Mouse (Mus musculus) forebrain, embryonic 10.5 days (tissue): ENCODE results near the gene Eef2k. TPM values are rescaled to one million over a fixed set of nuclear protein-coding genes. Genes with fewer than 3 reads are reported as not detected.
"Not testable (repeated sequence)": the region's sequence is repeated elsewhere in the genome, so short reads cannot be mapped to it uniquely, and the experiment has no call there.

Experiments used
- DNase-seq: peaks from one replicate; pipeline ENCODE4 v3.0.0-alpha.2; 2017; ENCODE audit warnings: low spot score; ENCODE audit errors: extremely low spot score
- H3K27ac ChIP-seq: fragments of 300-500 bp; sonication (generic); 2 replicates; pipeline ENCODE4 v1.5.1; 2016; ENCODE audit warnings: mild to moderate bottlenecking
- H3K27me3 ChIP-seq: fragments of 300-500 bp; sonication (generic); 2 replicates; pipeline ENCODE4 v1.6.1; 2016; ENCODE audit warnings: mild to moderate bottlenecking; ENCODE audit not compliant: poor library complexity, severe bottlenecking
- H3K36me3 ChIP-seq: fragments of 300-500 bp; sonication (generic); replicated peaks from 2 replicates; pipeline ENCODE4 v1.6.1; 2016; ENCODE audit warnings: mild to moderate bottlenecking, moderate library complexity
- H3K4me1 ChIP-seq: fragments of 300-500 bp; sonication (generic); 2 replicates; pipeline ENCODE4 v1.6.1; 2016
- H3K4me3 ChIP-seq: fragments of 300-500 bp; sonication (generic); 2 replicates; pipeline ENCODE4 v1.5.1; 2016; ENCODE audit warnings: mild to moderate bottlenecking, moderate library complexity
- H3K9me3 ChIP-seq: fragments of 300-500 bp; sonication (generic); 2 replicates; pipeline ENCODE4 v1.6.1; 2016; ENCODE audit warnings: mild to moderate bottlenecking, moderate library complexity
- WGBS: fragments of 180-500 bp; shearing (Covaris S2); methylation state at CpG from one replicate; pipeline ENCODE4 v1.1.7; 2016; 5-methylcytosine and 5-hydroxymethylcytosine counted together
- polyA plus RNA-seq: library from polyadenylated mRNA; unstranded; fragments of >200 nt; fragmentation: Nextera tagmentation; extraction: Ambion mirVana; gene quantifications from 2 replicates; pipeline ENCODE4 v1.2.1, GENCODE M21; 2016

Eef2k gene
- polyA plus RNA-seq, 1 experiment from 2014 or later, result 30.1 TPM

DNA sequence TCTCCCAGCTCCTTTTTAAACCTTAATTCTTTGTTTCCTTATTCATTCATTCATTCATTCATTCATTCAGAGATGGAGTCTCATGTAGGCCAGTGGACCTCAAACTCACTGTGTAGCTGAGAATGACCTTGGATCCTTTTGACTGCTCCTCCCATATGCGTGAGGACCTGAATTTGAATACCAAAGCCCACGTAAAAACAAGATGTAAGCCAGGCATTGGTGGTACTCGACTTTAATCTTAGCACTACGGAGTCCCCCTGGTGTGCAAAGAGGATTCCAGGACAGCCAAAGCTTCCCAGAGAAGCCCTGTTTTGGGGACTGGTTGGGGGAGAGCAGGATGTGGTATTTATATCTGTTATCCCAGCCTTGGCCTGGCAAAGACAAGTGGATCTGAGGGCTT is 57.6 kb downstream of the Eef2k start:
- Histone ChIP-seq H3K4me1 (peaks cover 13% of the 10 kb centered on the region), H3K27ac (no peak overlapping the region), H3K4me3 (no peak overlapping the region), H3K9me3 (no peaks in the 10 kb centered on the region), H3K27me3 (no peaks in the 10 kb centered on the region), H3K36me3 (peaks cover 18% of the 10 kb centered on the region)
- WGBS, result 63% methylated on average over 4 of the region's 4 CpGs
- DNase-seq, result no peak

DNA sequence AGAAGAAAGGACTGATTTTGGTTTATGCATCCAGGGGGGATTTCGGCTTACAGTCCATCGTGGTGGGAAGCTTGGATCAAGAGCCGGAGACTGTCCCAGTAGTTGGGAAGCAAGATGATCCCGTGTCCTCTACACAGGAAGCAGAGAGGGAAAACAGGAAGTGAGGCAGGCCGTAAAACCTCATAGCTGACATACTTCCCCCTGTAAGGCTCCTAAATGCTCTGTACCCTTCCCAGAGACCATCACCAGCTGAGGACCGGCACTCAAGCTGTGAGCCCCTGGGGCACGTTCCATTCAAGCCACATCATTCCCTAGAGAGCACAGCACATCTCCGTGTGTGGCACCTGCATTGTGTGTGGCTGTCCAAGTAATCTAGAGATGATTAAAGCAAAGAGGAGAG is 59.1 kb downstream of the Eef2k start:
- Histone ChIP-seq H3K4me1 (peaks cover 13% of the 10 kb centered on the region), H3K27me3 (no peaks in the 10 kb centered on the region), H3K36me3 (peaks cover 18% of the 10 kb centered on the region), H3K27ac (no peak overlapping the region), H3K4me3 (no peak overlapping the region), H3K9me3 (no peaks in the 10 kb centered on the region)
- DNase-seq, result no peak
- 56% methylated on average over 8 of the region's 8 CpGs for WGBS

GRCm38 (mm10) chr7:120902931-120903330 is 60.3 kb downstream of the Eef2k start:
- no peak overlapping the region for H3K4me3 ChIP-seq
- peaks cover 18% of the 10 kb centered on the region for H3K36me3 ChIP-seq
- peaks cover 13% of the 10 kb centered on the region for H3K4me1 ChIP-seq
- H3K9me3 ChIP-seq, result no peaks in the 10 kb centered on the region
- H3K27ac ChIP-seq, result no peak overlapping the region
- H3K27me3 ChIP-seq, result no peaks in the 10 kb centered on the region
- WGBS, result 69% methylated on average over 3 of the region's 3 CpGs
- no peak for DNase-seq

GRCm38 (mm10) chr7:120910172-120910571 is 67.5 kb downstream of the Eef2k start:
- H3K4me1 ChIP-seq, DNase-seq: not testable (repeated sequence)
- 68% methylated on average over 3 of the region's 3 CpGs for WGBS

DNA sequence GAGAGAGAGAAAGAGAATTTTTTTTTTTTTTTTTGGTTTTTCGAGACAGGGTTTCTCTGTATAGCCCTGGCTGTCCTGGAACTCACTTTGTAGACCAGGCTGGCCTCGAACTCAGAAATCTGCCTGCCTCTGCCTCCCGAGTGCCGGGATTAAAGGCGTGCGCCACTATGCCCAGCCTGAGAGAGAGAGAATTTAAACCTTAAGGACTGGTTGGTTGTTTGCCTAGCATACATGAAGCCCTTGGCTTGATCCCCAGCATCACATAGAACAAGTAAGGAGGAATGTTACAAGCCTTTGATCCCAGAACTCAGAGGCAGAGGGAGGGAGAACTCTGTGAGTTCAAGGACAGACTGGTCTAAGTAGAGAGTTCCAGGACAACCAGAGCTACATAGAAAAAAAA is 68.6 kb downstream of the Eef2k start:
- not testable (repeated sequence) for H3K27ac ChIP-seq, H3K4me3 ChIP-seq, H3K27me3 ChIP-seq, DNase-seq, H3K4me1 ChIP-seq, H3K9me3 ChIP-seq, H3K36me3 ChIP-seq
- WGBS, result 88% methylated on average over 6 of the region's 6 CpGs

More at GRCm38 (mm10) chr7:120910172-120910571, 67.5 kb downstream of the Eef2k start:
- not testable (repeated sequence) for H3K4me3 ChIP-seq, H3K36me3 ChIP-seq, H3K9me3 ChIP-seq, H3K27me3 ChIP-seq, H3K27ac ChIP-seq

GRCm38 (mm10) chr7:120913332-120913731 is 70.7 kb downstream of the Eef2k start:
- 43% methylated on average over 1 of the region's 1 CpGs for WGBS
- H3K4me3 ChIP-seq, result no peak overlapping the region

DNA sequence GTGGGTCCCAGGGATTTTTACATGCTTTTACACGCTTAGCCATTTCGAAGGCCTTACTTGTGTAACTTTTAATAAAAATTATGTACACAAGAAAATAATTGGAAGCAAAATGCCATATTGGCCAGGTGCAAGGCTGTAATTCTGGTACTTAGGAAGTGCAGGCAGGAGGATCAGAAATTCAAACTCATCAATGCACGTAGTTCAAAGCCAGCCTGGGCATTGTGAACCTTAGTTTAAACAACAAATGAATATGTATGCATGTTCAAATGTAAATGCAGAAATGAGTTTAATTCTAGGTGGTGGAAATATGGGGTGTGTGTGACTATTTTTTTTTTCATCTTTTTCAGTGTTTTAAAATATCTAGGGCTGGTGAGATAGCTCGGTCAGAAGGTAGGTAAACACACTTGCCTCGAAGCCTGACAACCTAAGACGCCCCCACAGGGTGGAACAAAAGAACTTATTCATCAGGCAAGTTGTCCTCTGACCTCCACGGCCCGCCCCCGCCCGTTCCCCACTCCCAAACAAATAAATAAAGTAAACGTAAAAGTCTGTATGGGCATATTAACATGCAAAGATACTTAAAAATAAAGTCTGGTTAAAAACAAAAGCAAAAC is 73.7 kb downstream of the Eef2k start:
- no peak for DNase-seq
- H3K36me3 ChIP-seq, result peaks cover 8% of the 10 kb centered on the region; the same call in 1 of the 2 replicates
- H3K27me3 ChIP-seq, result no peaks in the 10 kb centered on the region
- no peak overlapping the region for H3K27ac ChIP-seq
- no peaks in the 10 kb centered on the region for H3K9me3 ChIP-seq
- H3K4me3 ChIP-seq, result peak overlapping the region; percentile 98
- WGBS, result 25% methylated on average over 11 of the region's 11 CpGs
- peaks cover 30% of the 10 kb centered on the region for H3K4me1 ChIP-seq

More at GRCm38 (mm10) chr7:120913332-120913731, 70.7 kb downstream of the Eef2k start:
- H3K27me3 ChIP-seq, result no peaks in the 10 kb centered on the region
- no peaks in the 10 kb centered on the region for H3K9me3 ChIP-seq
- peaks cover 9% of the 10 kb centered on the region for H3K4me1 ChIP-seq
- H3K27ac ChIP-seq, result no peak overlapping the region
- no peaks in the 10 kb centered on the region for H3K36me3 ChIP-seq
- DNase-seq, result no peak

GRCm38 (mm10) chr7:120917279-120917591 is 74.6 kb downstream of the Eef2k start:
- peak overlapping the region; percentile 96 for H3K27ac ChIP-seq
- no peak for DNase-seq
- H3K27me3 ChIP-seq, result no peaks in the 10 kb centered on the region
- peaks cover 9% of the 10 kb centered on the region; the same call in 1 of the 2 replicates for H3K36me3 ChIP-seq
- 11% methylated on average over 12 of the region's 12 CpGs for WGBS
- no peaks in the 10 kb centered on the region for H3K9me3 ChIP-seq
- peak overlapping the region; percentile 98 for H3K4me3 ChIP-seq
- peaks cover 30% of the 10 kb centered on the region for H3K4me1 ChIP-seq

GRCm38 (mm10) chr7:120917592-120918461 is 75.2 kb downstream of the Eef2k start, which contains the start of gene Polr3e:
Gene Polr3e, plus strand, starts transcription at chr7:120917744.
- under 1% methylated on average over 102 of the region's 102 CpGs for WGBS
- DNase-seq, result peak; percentile 98
- Histone ChIP-seq H3K4me3 (peak within 1 kb of the TSS; percentile 98), H3K36me3 (peaks cover 15% of the 10 kb centered on the region), H3K4me1 (peaks cover 30% of the 10 kb centered on the region), H3K27ac (peak within 1 kb of the TSS; percentile 96), H3K9me3 (no peaks in the 10 kb centered on the region), H3K27me3 (no peaks in the 10 kb centered on the region)

- Histone ChIP-seq H3K27ac (peak overlapping the region; percentile 96), H3K9me3 (no peaks in the 10 kb centered on the region), H3K36me3 (peaks cover 22% of the 10 kb centered on the region), H3K4me3 (peak overlapping the region; percentile 98), H3K4me1 (peaks cover 30% of the 10 kb centered on the region), H3K27me3 (no peaks in the 10 kb centered on the region)
- peak; percentile 70 for DNase-seq
- 8% methylated on average over 10 of the region's 10 CpGs for WGBS
These were observed 75.9 kb downstream of the Eef2k start for GRCm38 (mm10) chr7:120918526-120918962.

DNA sequence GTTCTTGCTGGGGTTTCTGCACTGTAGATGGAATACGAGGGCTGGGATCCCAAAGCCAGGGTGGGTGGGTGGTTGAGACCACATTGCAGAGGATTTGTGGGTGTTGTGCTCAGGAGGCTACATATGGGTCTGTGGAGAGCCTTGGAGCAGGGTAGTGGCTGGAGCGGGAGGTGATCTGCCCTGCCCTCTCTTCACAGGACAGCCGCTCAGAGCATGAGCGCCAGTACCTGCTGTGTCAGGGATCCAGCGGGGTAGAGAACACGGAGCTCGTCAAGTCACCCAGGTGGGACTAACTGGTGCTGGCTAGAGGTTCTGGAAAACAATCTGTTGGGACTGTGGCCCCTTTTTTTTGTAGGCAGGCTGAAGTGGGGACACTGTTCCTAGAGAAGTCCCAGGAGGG is 90.5 kb downstream of the Eef2k start:
- Histone ChIP-seq H3K36me3 (peaks cover 100% of the 10 kb centered on the region), H3K27ac (no peak overlapping the region), H3K27me3 (no peaks in the 10 kb centered on the region), H3K9me3 (no peaks in the 10 kb centered on the region), H3K4me3 (no peak overlapping the region), H3K4me1 (no peaks in the 10 kb centered on the region)
- WGBS, result 89% methylated on average over 7 of the region's 7 CpGs
- no peak for DNase-seq

GRCm38 (mm10) chr7:120933680-120934195 is 91.1 kb downstream of the Eef2k start:
- no peaks in the 10 kb centered on the region for H3K9me3 ChIP-seq

GRCm38 (mm10) chr7:120934716-120935115 is 92.1 kb downstream of the Eef2k start:
- peaks cover 100% of the 10 kb centered on the region for H3K36me3 ChIP-seq
- 42% methylated on average over 5 of the region's 5 CpGs for WGBS

More at GRCm38 (mm10) chr7:120933680-120934195, 91.1 kb downstream of the Eef2k start:
- H3K4me1 ChIP-seq, result no peaks in the 10 kb centered on the region
- H3K27me3 ChIP-seq, result no peaks in the 10 kb centered on the region
- no peak for DNase-seq
- H3K27ac ChIP-seq, result no peak overlapping the region
- no peak overlapping the region for H3K4me3 ChIP-seq
- peaks cover 100% of the 10 kb centered on the region for H3K36me3 ChIP-seq
- WGBS, result 87% methylated on average over 5 of the region's 5 CpGs

More at GRCm38 (mm10) chr7:120934716-120935115, 92.1 kb downstream of the Eef2k start:
- Histone ChIP-seq H3K27ac (no peak overlapping the region), H3K9me3 (no peaks in the 10 kb centered on the region), H3K4me1 (no peaks in the 10 kb centered on the region), H3K4me3 (no peak overlapping the region), H3K27me3 (no peaks in the 10 kb centered on the region)
- peak; percentile 32 for DNase-seq
